24 mouse cellular contexts compared by ENCODE assay signal in genomic region chr5:34321236-34321635, GRCm38 (mm10). TPM values are rescaled to one million over a fixed set of nuclear protein-coding genes. Genes with fewer than 3 reads are reported as not detected.
"Had no signal": no experiment of that assay in that cellular context is flagged by ENCODE, and none has a peak within 500 bp of the region (broad histone marks: within the 10 kb centered on the region; RNA-seq: fewer than 3 reads in every experiment).

No protein-coding gene starts in this region.

- H3K4me1 ChIP-seq: intestine, embryonic 15.5 days had no signal

- H3K4me2 ChIP-seq: intestine, embryonic 15.5 days; kidney, embryonic 15.5 days; limb, embryonic 12.5 days; limb, embryonic 15.5 days; liver, embryonic 11.5 days; lung, embryonic 14.5 days; midbrain, embryonic 13.5 days; neural tube, embryonic 13.5 days had no signal

- H3K9ac ChIP-seq: intestine, embryonic 15.5 days; kidney, embryonic 15.5 days; limb, embryonic 12.5 days; limb, embryonic 15.5 days; liver, embryonic 14.5 days; liver, postnatal 0 days; lung, embryonic 14.5 days; midbrain, embryonic 13.5 days; neural tube, embryonic 13.5 days had no signal

- H3K36me3 ChIP-seq: intestine, embryonic 15.5 days; kidney, embryonic 15.5 days; limb, embryonic 12.5 days; limb, embryonic 15.5 days; midbrain, embryonic 10.5 days; midbrain, embryonic 13.5 days; neural tube, embryonic 13.5 days had no signal

- H3K27ac ChIP-seq: intestine, embryonic 15.5 days; kidney, embryonic 15.5 days; limb, embryonic 12.5 days; limb, embryonic 15.5 days; liver, embryonic 14.5 days; macrophage; midbrain, embryonic 10.5 days; midbrain, embryonic 13.5 days; neural tube, embryonic 13.5 days had no signal

- H3K4me3 ChIP-seq: intestine, embryonic 15.5 days; kidney, embryonic 15.5 days; limb, embryonic 12.5 days; limb, embryonic 15.5 days; megakaryocyte, embryonic 14.5 days; midbrain, embryonic 10.5 days; midbrain, embryonic 13.5 days; myocyte; neural tube, embryonic 13.5 days had no signal

- DNase-seq: kidney, adult 11 months; kidney, adult 8-10 months; kidney, postnatal 10 days; kidney, postnatal 36 days; left cerebral cortex, postnatal 4 days; liver, postnatal 0 days; lung, embryonic 14.5 days; right cerebral cortex, postnatal 14 days; right cerebral cortex, postnatal 4 days had no signal

- H3K27me3 ChIP-seq: intestine, embryonic 15.5 days; kidney, embryonic 15.5 days; limb, embryonic 12.5 days; limb, embryonic 15.5 days; midbrain, embryonic 13.5 days; neural tube, embryonic 13.5 days had no signal

- ATAC-seq: intestine, embryonic 15.5 days; liver, postnatal 0 days; lung, postnatal 0 days; midbrain, embryonic 13.5 days; midbrain, embryonic 16.5 days had no signal

- H3K9me3 ChIP-seq: intestine, embryonic 15.5 days; kidney, embryonic 15.5 days; limb, embryonic 12.5 days; limb, embryonic 15.5 days; megakaryocyte, embryonic 14.5 days; midbrain, embryonic 10.5 days; midbrain, embryonic 13.5 days; neural tube, embryonic 13.5 days had no signal

RNA-seq across cellular contexts. Expression of gene Cfap99, which starts 32.8 kb away (rescaled TPM):
- polyA plus RNA-seq: intestine, embryonic 15.5 days; kidney, embryonic 15.5 days; limb, embryonic 12.5 days; limb, embryonic 15.5 days; liver, embryonic 11.5 days; liver, embryonic 14.5 days; liver, postnatal 0 days; lung, embryonic 14.5 days; macrophage; midbrain, embryonic 10.5 days; midbrain, embryonic 13.5 days; neural tube, embryonic 13.5 days; stomach, embryonic 14.5 days had no signal

RNA-seq across cellular contexts. Expression of gene Zfyve28, which starts 33.0 kb away (rescaled TPM):
- polyA plus RNA-seq: liver, embryonic 11.5 days had no signal
